Mouse (Mus musculus) embryonic facial prominence, embryonic 11.5 days (tissue): ENCODE measurements around the gene Hic2. TPM values are rescaled to one million over a fixed set of nuclear protein-coding genes. Genes with fewer than 3 reads are reported as not detected.
A peak's percentile ranks its signal among the peaks of the same experiment; 100 is the strongest.
"Not testable (repeated sequence)": the region's sequence is repeated elsewhere in the genome, so short reads cannot be mapped to it uniquely, and the experiment has no call there.

ENCODE experiments used
- ATAC-seq: fragments of 200-750 bp; cut with Nextera tagmentation; replicated peaks from 2 replicates; pipeline ENCODE4 v1.8.0; 2017; ENCODE audit warnings: low read depth; ENCODE audit not compliant: insufficient number of reproducible peaks, low FRiP score, low TSS enrichment
- DNase-seq: peaks from one replicate; pipeline ENCODE4 v3.0.0-alpha.2; 2015; ENCODE audit warnings: low spot score
- H3K27ac ChIP-seq: fragments of 300-500 bp; sonication (generic); replicated peaks from 2 replicates; pipeline ENCODE4 v1.5.1; 2014; ENCODE audit warnings: mild to moderate bottlenecking, low read depth, low read length, control low read depth
- H3K27me3 ChIP-seq: fragments of 300-500 bp; sonication (generic); 2 replicates; pipeline ENCODE4 v1.6.1; 2014; ENCODE audit warnings: mild to moderate bottlenecking, low read length, moderate library complexity, mixed read lengths; ENCODE audit not compliant: control insufficient read depth, insufficient read depth
- H3K36me3 ChIP-seq: fragments of 300-500 bp; sonication (generic); replicated peaks from 2 replicates; pipeline ENCODE4 v1.6.1; 2014; ENCODE audit warnings: low read depth, mild to moderate bottlenecking, low read length, moderate library complexity, mixed read lengths; ENCODE audit not compliant: control insufficient read depth, insufficient read depth
- H3K4me1 ChIP-seq: fragments of 300-500 bp; sonication (generic); 2 replicates; pipeline ENCODE4 v1.6.1; 2014; ENCODE audit warnings: low read length, mixed read lengths; ENCODE audit not compliant: control insufficient read depth, insufficient read depth
- H3K4me2 ChIP-seq: fragments of 300-500 bp; sonication (generic); 2 replicates; pipeline ENCODE4 v1.6.1; 2014; ENCODE audit warnings: low read depth, mild to moderate bottlenecking, control low read depth, low read length, moderate library complexity
- H3K4me3 ChIP-seq: fragments of 300-500 bp; sonication (generic); 2 replicates; pipeline ENCODE4 v1.5.1; 2014; ENCODE audit warnings: low read depth, low read length, control low read depth
- H3K9ac ChIP-seq: fragments of 300-500 bp; sonication (generic); replicated peaks from 2 replicates; pipeline ENCODE4 v1.6.1; 2014; ENCODE audit warnings: mild to moderate bottlenecking, control low read depth, low read length
- H3K9me3 ChIP-seq: fragments of 300-500 bp; sonication (generic); replicated peaks from 2 replicates; pipeline ENCODE4 v1.6.1; 2016; ENCODE audit warnings: mild to moderate bottlenecking, low read length, inconsistent platforms, mixed read lengths; ENCODE audit not compliant: control insufficient read depth
- WGBS: fragments of 180-500 bp; shearing (Covaris S2); extraction: QIAGEN DNeasy Blood & Tissue Kit; methylation state at CpG from one replicate; pipeline ENCODE4 v1.1.7; 2014; 5-methylcytosine and 5-hydroxymethylcytosine counted together
- polyA plus RNA-seq: library from polyadenylated mRNA; unstranded; fragments of >200 nt; fragmentation: Nextera tagmentation; extraction: Ambion mirVana; gene quantifications from 2 replicates; pipeline ENCODE4 v1.2.1, GENCODE M21; 2014

Gene Hic2
- polyA plus RNA-seq, 1 experiment from 2014 or later = 6.1 TPM

DNA sequence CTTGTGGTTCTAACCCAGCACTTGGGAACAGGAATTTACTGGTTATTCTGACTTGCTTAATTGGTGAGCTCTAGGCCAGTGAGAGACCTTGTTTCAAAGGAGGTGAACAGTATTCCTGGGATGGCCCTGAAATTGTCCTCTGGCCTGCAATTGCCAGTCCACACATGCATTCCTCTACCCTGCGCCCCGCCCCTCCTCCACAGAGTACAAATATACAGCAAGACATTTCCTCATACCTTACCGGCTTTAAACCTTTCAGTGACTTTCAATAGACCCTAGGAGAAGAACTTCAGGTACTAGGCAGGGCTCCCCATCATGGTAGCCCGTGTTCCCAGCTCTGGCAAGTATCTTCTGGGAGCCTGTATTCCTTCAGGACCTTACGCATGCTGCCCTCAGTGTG lies 7.8 kb upstream of the Hic2 start:
- no peak overlapping the region for H3K4me3 ChIP-seq
- H3K4me1 ChIP-seq = no peaks in the 10 kb centered on the region
- WGBS = 87% methylated on average over 5 of the region's 5 CpGs
- no peak overlapping the region for H3K9ac ChIP-seq
- no peak overlapping the region for H3K4me2 ChIP-seq
- no peaks in the 10 kb centered on the region; the same call in 1 of the 2 replicates for H3K27me3 ChIP-seq
- DNase-seq (no peak), ATAC-seq (no peak)
- no peaks in the 10 kb centered on the region for H3K9me3 ChIP-seq
- no peak overlapping the region for H3K27ac ChIP-seq
- H3K36me3 ChIP-seq = no peaks in the 10 kb centered on the region

DNA sequence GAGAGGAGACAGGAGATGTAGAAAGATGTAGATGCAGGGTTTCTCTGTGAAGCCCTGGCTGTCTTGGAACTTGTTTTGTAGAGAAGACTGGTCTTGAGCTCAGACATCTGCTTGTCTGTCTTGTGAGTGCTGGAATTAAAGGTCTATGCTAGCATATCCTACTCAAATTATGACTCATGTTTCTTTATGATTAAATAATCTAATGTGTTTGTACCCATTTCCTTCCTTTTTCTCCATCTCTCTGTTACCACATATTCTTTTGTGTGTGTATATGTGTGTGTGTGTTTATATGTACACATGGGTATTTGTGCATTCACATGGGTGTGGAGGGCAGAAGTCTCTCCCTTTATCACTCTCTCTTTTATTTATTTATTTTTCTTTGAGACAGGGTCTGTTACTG lies 6.9 kb upstream of the Hic2 start:
- ATAC-seq (no peak), DNase-seq (no peak)
- no peaks in the 10 kb centered on the region; the same call in 1 of the 2 replicates for H3K27me3 ChIP-seq
- H3K9me3 ChIP-seq = no peaks in the 10 kb centered on the region
- H3K27ac ChIP-seq = no peak overlapping the region
- H3K36me3 ChIP-seq = no peaks in the 10 kb centered on the region
- H3K4me3 ChIP-seq = no peak overlapping the region
- H3K4me1 ChIP-seq = no peaks in the 10 kb centered on the region
- no peak overlapping the region for H3K9ac ChIP-seq
- no peak overlapping the region for H3K4me2 ChIP-seq

DNA sequence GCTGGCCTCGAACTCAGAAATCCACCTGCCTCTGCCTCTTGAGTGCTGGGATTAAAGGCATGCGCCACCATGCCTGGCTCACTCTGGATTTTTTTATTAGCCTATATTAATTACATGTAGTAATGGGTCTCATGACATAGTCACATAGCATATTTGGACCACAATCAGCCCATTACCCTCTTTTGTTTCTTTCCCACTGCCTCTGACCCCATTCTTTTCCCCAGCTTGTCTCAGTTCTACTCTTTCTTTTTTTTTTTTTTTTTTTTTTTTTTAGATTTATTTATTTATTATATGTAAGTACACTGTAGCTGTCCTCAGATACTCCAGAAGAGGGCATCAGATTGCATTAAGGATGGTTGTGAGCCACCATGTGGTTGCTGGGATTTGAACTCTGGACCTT lies 1.8 kb upstream of the Hic2 start:
- H3K4me3 ChIP-seq, H3K4me1 ChIP-seq, H3K9me3 ChIP-seq, DNase-seq, H3K4me2 ChIP-seq, H3K27me3 ChIP-seq, ATAC-seq, H3K36me3 ChIP-seq, H3K27ac ChIP-seq, H3K9ac ChIP-seq: not testable (repeated sequence)
- 85% methylated on average over 2 of the region's 2 CpGs for WGBS

DNA sequence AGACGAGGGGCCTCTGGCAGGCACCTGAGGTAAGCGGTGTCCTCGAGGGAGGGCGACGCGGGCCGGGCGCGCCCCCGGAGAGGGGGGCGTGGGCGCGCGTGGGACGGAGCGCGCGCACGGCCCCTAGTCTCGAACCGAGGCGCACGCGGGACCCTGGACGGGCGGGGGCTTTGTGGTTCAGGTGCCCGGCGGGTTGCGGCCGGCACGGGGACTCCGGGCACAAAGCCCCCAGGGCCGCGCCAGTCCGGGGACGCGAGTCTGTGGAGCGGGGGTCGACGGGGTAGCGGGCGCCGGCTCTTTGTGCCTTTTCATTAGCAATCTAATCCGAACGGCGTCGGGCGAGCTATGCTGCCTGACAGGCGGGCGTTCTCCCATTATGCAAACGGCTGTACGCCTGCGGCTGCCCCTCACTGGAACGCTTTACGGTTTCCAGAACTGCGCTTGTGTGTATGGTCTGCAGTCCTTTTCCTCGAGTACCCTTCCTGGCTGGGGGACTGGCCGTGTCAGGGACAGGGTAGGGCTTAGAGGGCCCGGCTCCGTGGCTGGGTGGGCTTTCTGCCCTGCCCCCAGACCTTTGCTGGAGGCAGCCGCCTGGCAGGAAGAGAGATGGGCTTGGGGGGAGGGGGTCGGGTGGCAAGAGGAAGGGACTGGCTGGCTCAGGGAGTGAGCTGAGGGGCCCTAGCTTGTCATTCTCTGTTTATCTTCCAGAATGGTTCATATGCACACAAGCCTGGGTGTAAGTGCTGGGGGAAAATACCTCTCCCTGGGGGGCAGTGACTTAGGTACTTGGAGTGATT lies 528 bp downstream of the Hic2 start:
- Histone ChIP-seq H3K4me1 (no peaks in the 10 kb centered on the region; the same call in none of the 2 replicates), H3K4me3 (peak overlapping the region; percentile 93), H3K9ac (peak overlapping the region; percentile 90), H3K4me2 (peak overlapping the region; percentile 87), H3K36me3 (no peaks in the 10 kb centered on the region), H3K27ac (peak overlapping the region; percentile 80), H3K27me3 (no peaks in the 10 kb centered on the region), H3K9me3 (no peaks in the 10 kb centered on the region)
- WGBS = under 1% methylated on average over 56 of the region's 62 CpGs
- DNase-seq (peak; percentile 77), ATAC-seq (peak; percentile 66)

DNA sequence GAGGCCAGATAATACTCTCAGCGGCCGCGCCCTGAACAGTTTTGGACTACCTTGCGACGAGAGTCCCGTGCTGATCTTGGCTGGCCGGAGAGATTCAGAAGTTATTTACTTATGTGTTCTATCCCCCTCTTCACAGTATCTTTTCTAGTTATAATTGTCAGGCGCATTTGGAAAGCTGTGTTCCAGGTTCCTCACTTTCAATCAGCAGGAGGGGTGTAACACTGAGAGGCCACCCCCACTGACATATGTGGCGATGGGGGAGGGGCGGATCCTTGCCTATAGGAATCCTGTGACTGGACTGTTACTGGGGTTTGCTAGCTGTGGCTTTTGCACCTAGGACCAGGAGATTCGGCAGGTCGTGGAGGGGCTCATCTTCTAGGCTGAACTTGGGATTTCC lies 1.1 kb downstream of the Hic2 start:
- H3K27me3 ChIP-seq = no peaks in the 10 kb centered on the region
- H3K4me1 ChIP-seq = no peaks in the 10 kb centered on the region; the same call in none of the 2 replicates
- peak overlapping the region; percentile 87 for H3K4me2 ChIP-seq
- no peaks in the 10 kb centered on the region for H3K9me3 ChIP-seq
- no peaks in the 10 kb centered on the region for H3K36me3 ChIP-seq
- DNase-seq = peak; percentile 72
- peak overlapping the region; percentile 93 for H3K4me3 ChIP-seq
- peak overlapping the region; percentile 90 for H3K9ac ChIP-seq
- no peak for ATAC-seq
- 0 out of 2 replicates have a peak overlapping the region, but pooled peaks have one; percentile 80 for H3K27ac ChIP-seq
- WGBS = 3% methylated on average over 12 of the region's 12 CpGs

DNA sequence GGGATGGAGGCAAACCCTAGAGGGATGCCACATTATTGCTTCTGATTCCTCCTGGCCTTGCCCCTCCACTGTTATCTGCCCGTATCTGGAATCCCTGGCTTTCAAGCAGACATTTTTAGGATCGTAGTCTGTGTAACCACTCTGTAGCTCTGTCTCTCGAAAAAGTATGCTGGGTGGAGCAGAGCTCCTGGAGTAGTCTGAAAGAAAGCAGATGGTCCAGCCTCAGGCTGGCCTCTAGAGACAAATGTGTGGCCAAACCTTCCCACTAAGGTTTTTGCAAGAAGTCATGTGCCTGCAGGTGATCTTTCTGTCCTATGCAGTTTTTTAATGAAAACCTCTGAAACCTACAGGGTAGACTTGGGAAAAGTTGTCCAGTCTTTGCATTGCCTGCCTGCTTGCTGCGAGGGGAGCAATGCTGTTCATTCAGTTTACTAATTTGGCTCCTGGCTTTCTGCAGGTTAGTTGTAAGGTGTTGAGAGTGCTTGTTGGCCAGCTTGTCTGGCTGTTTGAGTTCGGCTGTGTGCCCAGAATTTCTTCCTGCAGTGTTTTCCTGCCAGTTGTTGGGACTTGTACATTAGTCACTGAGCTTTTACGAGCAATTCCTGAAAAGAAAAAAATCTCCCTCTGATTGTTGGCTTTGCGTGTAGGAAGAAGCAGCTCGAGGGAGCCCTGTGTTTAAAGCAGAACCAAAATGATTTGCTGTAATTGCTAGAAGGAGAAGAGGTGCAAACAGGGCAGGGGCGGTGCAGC lies 1.7 kb downstream of the Hic2 start:
- no peaks in the 10 kb centered on the region for H3K36me3 ChIP-seq
- H3K4me2 ChIP-seq = peak overlapping the region; percentile 87
- no peaks in the 10 kb centered on the region for H3K9me3 ChIP-seq
- H3K27me3 ChIP-seq = no peaks in the 10 kb centered on the region
- peak overlapping the region; percentile 93 for H3K4me3 ChIP-seq
- ATAC-seq = no peak
- no peak for DNase-seq
- 53% methylated on average over 9 of the region's 9 CpGs for WGBS
- no peak overlapping the region for H3K27ac ChIP-seq
- no peaks in the 10 kb centered on the region; the same call in none of the 2 replicates for H3K4me1 ChIP-seq
- peak overlapping the region; percentile 90 for H3K9ac ChIP-seq

DNA sequence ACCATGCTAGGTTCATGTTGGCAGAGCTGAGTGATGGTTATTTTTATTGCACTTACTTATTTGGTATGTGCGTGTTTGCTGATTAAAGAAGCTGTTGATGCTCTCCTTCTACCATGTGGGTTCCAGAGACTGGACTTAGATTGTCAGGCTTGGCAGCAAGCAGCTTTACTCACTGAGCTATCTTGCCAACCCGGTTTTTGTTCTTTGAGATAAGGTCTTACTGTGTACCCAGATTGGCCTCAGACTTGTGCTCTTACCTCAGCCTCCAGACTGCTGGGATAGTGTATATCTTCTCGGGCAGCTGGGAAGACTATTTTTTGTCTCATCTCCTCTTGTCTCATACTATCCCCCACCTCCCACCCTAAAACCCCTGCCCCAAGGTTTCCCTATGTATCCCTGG lies 4.3 kb downstream of the Hic2 start:
- no peaks in the 10 kb centered on the region for H3K27me3 ChIP-seq

DNA sequence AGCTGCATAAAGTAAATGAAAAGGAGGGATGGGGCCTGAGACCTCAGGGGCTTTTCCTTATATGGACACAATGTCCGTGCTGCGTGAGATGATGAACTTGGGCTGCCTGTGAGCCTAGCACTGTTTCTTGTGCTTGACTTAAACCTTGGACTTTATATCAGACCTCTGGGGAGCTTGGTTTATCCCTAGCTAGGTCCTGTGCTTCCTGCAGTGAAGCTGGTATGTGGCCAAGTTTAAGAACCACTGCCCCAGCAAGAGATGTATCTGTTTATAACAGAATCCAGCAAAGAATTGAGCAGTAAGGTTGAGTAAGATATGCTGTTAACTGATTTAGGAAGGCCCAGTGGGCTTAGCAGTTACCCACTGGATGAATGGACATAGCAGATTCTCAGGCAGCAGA lies 6.0 kb downstream of the Hic2 start:
- DNase-seq = no peak
- no peak overlapping the region for H3K4me2 ChIP-seq
- H3K36me3 ChIP-seq = no peaks in the 10 kb centered on the region
- H3K27me3 ChIP-seq = no peaks in the 10 kb centered on the region
- ATAC-seq = no peak
- no peaks in the 10 kb centered on the region; the same call in none of the 2 replicates for H3K4me1 ChIP-seq
- H3K4me3 ChIP-seq = no peak overlapping the region
- no peak overlapping the region for H3K9ac ChIP-seq
- no peaks in the 10 kb centered on the region for H3K9me3 ChIP-seq
- H3K27ac ChIP-seq = no peak overlapping the region
- WGBS = 84% methylated on average over 2 of the region's 2 CpGs

More for the DNA sequence above, 4.3 kb downstream of the Hic2 start:
- no peaks in the 10 kb centered on the region for H3K36me3 ChIP-seq
- H3K4me1 ChIP-seq = no peaks in the 10 kb centered on the region; the same call in none of the 2 replicates
- H3K4me2 ChIP-seq = no peak overlapping the region
- H3K4me3 ChIP-seq = no peak overlapping the region
- H3K27ac ChIP-seq = no peak overlapping the region
- DNase-seq (no peak), ATAC-seq (no peak)
- 89% methylated on average over 3 of the region's 3 CpGs for WGBS
- H3K9me3 ChIP-seq = no peaks in the 10 kb centered on the region
- no peak overlapping the region for H3K9ac ChIP-seq
